Mouse (Mus musculus) frontal cortex, postnatal 14 days (tissue): ENCODE data around the gene Coil.

Source experiments
- DNase-seq, 2 experiments: peaks; one replicate each; pipeline ENCODE4 v3.0.0; 2022; ENCODE audit warnings: low spot score in 2 of 2

The Coil gene

GRCm38 (mm10) chr11:89005473-89005872, 35.4 kb downstream of the Coil start:
- no peak for DNase-seq

GRCm38 (mm10) chr11:89006404-89006803, 36.4 kb downstream of the Coil start:
- no peak for DNase-seq

- DNase-seq, result no peak
Measured at GRCm38 (mm10) chr11:89007582-89007981, 37.5 kb downstream of the Coil start.

GRCm38 (mm10) chr11:89009066-89009465, 39.0 kb downstream of the Coil start:
- DNase-seq, result no peak

- DNase-seq, result no peak
Measured at GRCm38 (mm10) chr11:89009496-89009895, 39.4 kb downstream of the Coil start.

GRCm38 (mm10) chr11:89012241-89012640, 42.2 kb downstream of the Coil start:
- no peak for DNase-seq

GRCm38 (mm10) chr11:89017514-89018182, 47.6 kb downstream of the Coil start:
- DNase-seq, result no peak

- DNase-seq, result no peak
Measured at GRCm38 (mm10) chr11:89020681-89021305, 50.7 kb downstream of the Coil start.

- DNase-seq, result no peak
Measured at GRCm38 (mm10) chr11:89021687-89022086, 51.6 kb downstream of the Coil start.

GRCm38 (mm10) chr11:89022120-89022731, 52.2 kb downstream of the Coil start:
- DNase-seq, result no peak

GRCm38 (mm10) chr11:89023477-89023876, 53.4 kb downstream of the Coil start:
- DNase-seq, result no peak

GRCm38 (mm10) chr11:89024181-89024881, 54.3 kb downstream of the Coil start:
- DNase-seq, result peak; percentile 20 to 29

GRCm38 (mm10) chr11:89025603-89026002, 55.6 kb downstream of the Coil start:
- no peak for DNase-seq

GRCm38 (mm10) chr11:89026117-89026516, 56.1 kb downstream of the Coil start:
- DNase-seq, result no peak

- no peak for DNase-seq
Measured at GRCm38 (mm10) chr11:89027955-89028361, 57.9 kb downstream of the Coil start.

GRCm38 (mm10) chr11:89028871-89029405, 58.9 kb downstream of the Coil start:
- no peak for DNase-seq

- DNase-seq, result no peak
Measured at GRCm38 (mm10) chr11:89030552-89030951, 60.5 kb downstream of the Coil start.

GRCm38 (mm10) chr11:89031189-89031588, 61.1 kb downstream of the Coil start:
- no peak for DNase-seq

GRCm38 (mm10) chr11:89034592-89034991, 64.5 kb downstream of the Coil start:
- DNase-seq, result no peak

- DNase-seq, result no peak
Measured at GRCm38 (mm10) chr11:89035552-89035951, 65.5 kb downstream of the Coil start.

- DNase-seq, result no peak
Measured at GRCm38 (mm10) chr11:89038496-89038895, 68.4 kb downstream of the Coil start.

- DNase-seq, result peak in 1 of 2 experiments; percentile 40
Measured at GRCm38 (mm10) chr11:89039325-89039724, 69.3 kb downstream of the Coil start.
